Mouse (Mus musculus) intestine, embryonic 14.5 days (tissue): ENCODE measurements at regions not wholly inside any gene's neighbourhood (a gene's known extent, or its start where the extent isn't known, plus 50 kb on each side); places are given as distances from the start of the nearest gene placed in this dataset.

Experiments
- ATAC-seq: fragments of 200-750 bp; cut with Nextera tagmentation; replicated peaks from 2 replicates; pipeline ENCODE4 v1.8.0; 2017; ENCODE audit warnings: low read depth, moderate number of reproducible peaks, moderate TSS enrichment, moderate library complexity; ENCODE audit not compliant: low FRiP score, low TSS enrichment
- DNase-seq: peaks from one replicate; pipeline ENCODE4 v3.0.0-alpha.2; 2018; ENCODE audit warnings: low spot score
- H3K27ac ChIP-seq: fragments of 300-500 bp; sonication (generic); 2 replicates; pipeline ENCODE4 v1.5.1; 2014; ENCODE audit warnings: low read depth, mild to moderate bottlenecking, control low read depth
- H3K27me3 ChIP-seq: fragments of 300-500 bp; sonication (generic); replicated peaks from 2 replicates; pipeline ENCODE4 v1.6.1; 2014; ENCODE audit warnings: low read length, control low read depth; ENCODE audit not compliant: control insufficient read depth, insufficient read depth
- H3K36me3 ChIP-seq: fragments of 300-500 bp; sonication (generic); 2 replicates; pipeline ENCODE4 v1.6.1; 2014; ENCODE audit warnings: low read length, control low read depth; ENCODE audit not compliant: control insufficient read depth, insufficient read depth
- H3K4me1 ChIP-seq: fragments of 300-500 bp; sonication (generic); replicated peaks from 2 replicates; pipeline ENCODE4 v1.6.1; 2014; ENCODE audit warnings: low read length, control low read depth, mixed read lengths; ENCODE audit not compliant: control insufficient read depth, insufficient read depth
- H3K4me2 ChIP-seq: fragments of 300-500 bp; sonication (generic); 2 replicates; pipeline ENCODE4 v1.6.1; 2014; ENCODE audit warnings: low read length
- H3K4me3 ChIP-seq: fragments of 300-500 bp; sonication (generic); 2 replicates; pipeline ENCODE4 v1.5.1; 2014; ENCODE audit warnings: low read depth, low read length, control low read depth, mixed read lengths
- H3K9ac ChIP-seq: fragments of 300-500 bp; sonication (generic); 2 replicates; pipeline ENCODE4 v1.6.1; 2014; ENCODE audit warnings: mild to moderate bottlenecking, low read length
- H3K9me3 ChIP-seq: fragments of 300-500 bp; sonication (generic); 2 replicates; pipeline ENCODE4 v1.6.1; 2016; ENCODE audit warnings: low read length, control low read depth; ENCODE audit not compliant: control insufficient read depth
- WGBS: fragments of 180-500 bp; shearing (Covaris S2); extraction: QIAGEN DNeasy Blood & Tissue Kit; methylation state at CpG from one replicate; pipeline ENCODE4 v1.1.7; 2014; 5-methylcytosine and 5-hydroxymethylcytosine counted together

- WGBS, result 25% methylated on average over 15 of the region's 15 CpGs
- ATAC-seq (no peak), DNase-seq (peak; percentile 53)
- no peaks in the 10 kb centered on the region for H3K36me3 ChIP-seq
- H3K27me3 ChIP-seq, result no peaks in the 10 kb centered on the region
- no peak overlapping the region for H3K4me2 ChIP-seq
- peaks cover 5% of the 10 kb centered on the region; the same call in 1 of the 2 replicates for H3K9me3 ChIP-seq
- peaks cover 6% of the 10 kb centered on the region for H3K4me1 ChIP-seq
- no peak overlapping the region for H3K9ac ChIP-seq
- H3K27ac ChIP-seq, result no peak overlapping the region
- no peak overlapping the region for H3K4me3 ChIP-seq
Measured at GRCm38 (mm10) chr16:30205816-30206356, 61.4 kb downstream of the Cpn2 start.
